Mouse (Mus musculus) kidney, adult 2 months (tissue): Measurements from ENCODE around the gene Trank1.

ENCODE experiments used
- CTCF ChIP-seq: fragments of 200-500 bp; conservative IDR thresholded peaks from 2 replicates; pipeline ENCODE4 v1.5.1; 2011; ENCODE audit warnings: low read depth, mild to moderate bottlenecking, control low read depth, low read length, moderate library complexity, mixed read lengths; ENCODE audit not compliant: insufficient read depth, insufficient read length
- POLR2A ChIP-seq: fragments of 200-500 bp; IDR thresholded peaks from one replicate; pipeline ENCODE4 v1.6.1; 2011; ENCODE audit warnings: low read depth, low read length, control low read depth

GRCm38 (mm10) chr9:111306142-111306541 lies 5.4 kb upstream of the Trank1 start:
- no peak for TF ChIP-seq CTCF
- TF ChIP-seq POLR2A: no peak
